Mouse (Mus musculus) stomach, embryonic 14.5 days (tissue): ENCODE measurements around the gene Lrriq4. TPM values are rescaled to one million over a fixed set of nuclear protein-coding genes. Genes with fewer than 3 reads are reported as not detected.

Source experiments
- ATAC-seq: fragments of 200-750 bp; cut with Nextera tagmentation; 2 replicates; pipeline ENCODE4 v1.8.0; 2017; ENCODE audit warnings: low read depth, moderate TSS enrichment; ENCODE audit not compliant: insufficient number of reproducible peaks, insufficient read depth, low FRiP score
- H3K27ac ChIP-seq: fragments of 300-500 bp; sonication (generic); 2 replicates; pipeline ENCODE4 v1.5.1; 2014; ENCODE audit warnings: mild to moderate bottlenecking, low read length, moderate library complexity, mixed read lengths
- H3K27me3 ChIP-seq: fragments of 300-500 bp; sonication (generic); 2 replicates; pipeline ENCODE4 v1.6.1; 2014; ENCODE audit warnings: low read length, control low read depth, mixed read lengths; ENCODE audit not compliant: control insufficient read depth, insufficient read depth
- H3K36me3 ChIP-seq: fragments of 300-500 bp; sonication (generic); 2 replicates; pipeline ENCODE4 v1.6.1; 2014; ENCODE audit warnings: mild to moderate bottlenecking, control low read depth, low read length, moderate library complexity, mixed read lengths; ENCODE audit not compliant: control insufficient read depth, insufficient read depth
- H3K4me1 ChIP-seq: fragments of 300-500 bp; sonication (generic); 2 replicates; pipeline ENCODE4 v1.6.1; 2014; ENCODE audit warnings: low read length, control low read depth, mixed read lengths; ENCODE audit not compliant: control insufficient read depth, insufficient read depth
- H3K4me2 ChIP-seq: fragments of 300-500 bp; sonication (generic); replicated peaks from 2 replicates; pipeline ENCODE4 v1.6.1; 2014; ENCODE audit warnings: low read depth, low read length, control low read depth
- H3K4me3 ChIP-seq: fragments of 300-500 bp; sonication (generic); 2 replicates; pipeline ENCODE4 v1.5.1; 2014; ENCODE audit warnings: low read depth, low read length, control low read depth
- H3K9ac ChIP-seq: fragments of 300-500 bp; sonication (generic); replicated peaks from 2 replicates; pipeline ENCODE4 v1.6.1; 2014; ENCODE audit warnings: low read depth, mild to moderate bottlenecking, control low read depth, low read length, moderate library complexity, mixed read lengths
- H3K9me3 ChIP-seq: fragments of 300-500 bp; sonication (generic); 2 replicates; pipeline ENCODE4 v1.6.1; 2016; ENCODE audit warnings: low read depth, low read length, control low read depth; ENCODE audit not compliant: control insufficient read depth
- WGBS: fragments of 180-500 bp; shearing (Covaris S2); extraction: QIAGEN DNeasy Blood & Tissue Kit; methylation state at CpG from one replicate; pipeline ENCODE4 v1.1.7; 2014; 5-methylcytosine and 5-hydroxymethylcytosine counted together
- polyA plus RNA-seq: library from polyadenylated mRNA; unstranded; fragments of >200 nt; fragmentation: Nextera tagmentation; extraction: Ambion mirVana; gene quantifications from 2 replicates; pipeline ENCODE4 v1.2.1, GENCODE M21; 2014

Gene Lrriq4
- polyA plus RNA-seq, 1 experiment from 2014 or later, result not detected

DNA sequence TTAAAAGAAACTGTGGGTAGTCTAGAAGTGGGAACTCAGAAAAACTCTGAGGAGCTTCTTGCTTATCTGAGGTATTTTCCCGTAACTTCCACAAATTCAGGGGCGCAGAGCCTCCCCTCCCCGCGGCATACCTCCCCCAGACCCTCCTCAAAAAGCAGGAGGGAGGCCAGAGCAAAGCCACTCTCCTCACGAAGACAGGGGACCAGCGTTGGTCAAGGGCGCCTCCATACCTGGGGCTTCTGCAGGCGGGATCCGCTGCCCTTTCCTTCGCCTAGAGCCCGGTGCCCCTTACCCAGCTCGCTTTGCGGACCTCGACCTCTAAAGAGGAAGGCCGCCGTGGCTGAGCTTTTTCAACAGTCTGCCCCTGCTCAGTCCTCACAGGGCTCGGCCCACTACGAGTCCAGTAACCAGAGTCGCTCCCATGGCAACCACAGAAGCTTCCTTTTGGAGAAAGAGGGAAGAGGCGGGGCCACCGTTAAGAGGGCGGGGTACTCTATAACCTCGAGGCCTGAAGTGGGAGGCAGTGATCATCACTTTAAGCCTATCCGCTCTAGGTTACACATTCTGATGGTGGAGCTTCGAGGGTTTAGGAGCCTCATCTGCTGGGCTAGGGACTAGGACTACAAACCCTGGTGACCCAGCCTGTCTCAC, 3.3 kb downstream of the Lrriq4 start, which contains the start of gene Lrrc34:
TSS of gene Lrrc34 (minus strand) at position 430 of the 651 bp plus-strand sequence.
- H3K4me3 ChIP-seq, result peak within 1 kb of the TSS; percentile 31
- no peaks in the 10 kb centered on the region; the same call in 1 of the 2 replicates for H3K4me1 ChIP-seq
- 0 out of 2 replicates have a peak within 1 kb of the TSS, but pooled peaks have one; percentile 25 for H3K9ac ChIP-seq
- H3K9me3 ChIP-seq, result no peaks in the 10 kb centered on the region
- WGBS, result 2% methylated on average over 25 of the region's 25 CpGs
- 0 out of 2 replicates have a peak, but pooled peaks cover 4% of the 10 kb centered on the region for H3K27me3 ChIP-seq
- H3K4me2 ChIP-seq, result peak within 1 kb of the TSS; percentile 72
- peak; percentile 84 for ATAC-seq
- H3K36me3 ChIP-seq, result no peaks in the 10 kb centered on the region
- H3K27ac ChIP-seq, result no peak within 1 kb of the TSS

DNA sequence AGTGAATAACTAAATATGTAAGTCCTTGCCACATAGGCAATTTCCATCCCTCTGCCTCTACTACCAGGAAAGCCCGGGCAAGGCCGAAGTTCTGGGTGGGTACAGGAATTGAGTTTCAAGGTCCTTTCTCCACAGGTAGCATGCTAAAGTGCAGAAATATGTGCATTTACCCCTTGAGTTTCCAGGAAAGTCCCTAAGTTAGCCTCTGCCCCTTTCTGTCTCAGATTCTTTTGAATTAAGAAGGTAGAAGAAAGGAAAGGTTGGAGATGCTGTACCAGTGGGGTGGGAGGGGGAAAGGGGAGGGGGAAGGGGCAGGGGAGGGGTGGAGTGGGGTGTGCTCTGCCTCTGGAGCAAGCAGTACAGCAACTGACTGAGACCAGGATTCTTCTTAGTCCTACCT, 4.2 kb downstream of the Lrriq4 start:
- 95% methylated on average over 2 of the region's 2 CpGs for WGBS

DNA sequence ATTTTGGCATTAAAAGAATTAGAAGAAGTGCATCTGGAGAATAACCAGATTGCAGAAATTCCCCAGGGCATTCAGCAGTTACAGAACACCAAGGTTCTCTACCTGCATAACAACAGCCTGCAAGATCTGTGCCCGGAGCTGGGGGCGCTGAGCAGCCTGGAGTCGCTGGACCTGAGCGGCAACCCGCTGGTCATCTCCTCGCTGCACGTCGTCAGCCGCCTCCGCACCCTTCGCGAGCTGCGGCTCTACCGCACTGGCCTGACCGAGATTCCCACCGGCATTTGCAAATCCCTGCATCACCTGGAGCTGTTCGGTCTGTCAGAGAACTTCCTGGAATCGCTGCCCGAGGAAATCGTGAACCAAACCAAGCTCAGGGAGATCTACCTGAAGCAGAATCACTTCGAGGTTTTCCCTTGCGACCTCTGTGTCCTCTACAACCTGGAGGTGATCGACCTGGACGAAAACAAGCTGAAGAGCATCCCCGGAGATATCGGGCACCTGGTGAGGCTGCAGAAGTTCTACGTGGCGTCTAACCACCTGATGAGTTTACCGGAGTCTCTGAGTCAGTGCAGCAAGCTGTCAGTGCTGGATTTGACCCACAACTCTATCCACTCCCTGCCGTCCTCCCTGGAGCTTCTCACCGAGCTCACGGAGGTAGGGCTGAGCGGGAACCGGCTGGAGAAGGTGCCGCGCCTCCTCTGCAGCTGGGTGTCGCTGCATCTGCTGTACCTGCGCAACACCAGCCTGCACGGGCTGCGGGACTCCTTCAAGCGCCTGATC, 5.9 kb downstream of the Lrriq4 start:
- no peaks in the 10 kb centered on the region for H3K9me3 ChIP-seq
- H3K27me3 ChIP-seq, result 0 out of 2 replicates have a peak, but pooled peaks cover 4% of the 10 kb centered on the region
- no peaks in the 10 kb centered on the region; the same call in 1 of the 2 replicates for H3K4me1 ChIP-seq
- peak overlapping the region; percentile 34 for H3K4me3 ChIP-seq
- H3K9ac ChIP-seq, result peak overlapping the region; percentile 3; the same call in 1 of the 2 replicates
- 1% methylated on average over 41 of the region's 41 CpGs for WGBS
- H3K27ac ChIP-seq, result no peak overlapping the region
- H3K4me2 ChIP-seq, result peak overlapping the region; percentile 74
- 0 out of 2 replicates have a peak, but pooled peaks have one; percentile 59 for ATAC-seq
- no peaks in the 10 kb centered on the region for H3K36me3 ChIP-seq

More for the DNA sequence above, 4.2 kb downstream of the Lrriq4 start:
- Histone ChIP-seq H3K27ac (no peak overlapping the region), H3K9me3 (no peaks in the 10 kb centered on the region), H3K4me1 (no peaks in the 10 kb centered on the region; the same call in 1 of the 2 replicates), H3K4me2 (no peak overlapping the region), H3K27me3 (0 out of 2 replicates have a peak, but pooled peaks cover 4% of the 10 kb centered on the region), H3K9ac (no peak overlapping the region), H3K4me3 (no peak overlapping the region), H3K36me3 (no peaks in the 10 kb centered on the region)
- ATAC-seq, result no peak

DNA sequence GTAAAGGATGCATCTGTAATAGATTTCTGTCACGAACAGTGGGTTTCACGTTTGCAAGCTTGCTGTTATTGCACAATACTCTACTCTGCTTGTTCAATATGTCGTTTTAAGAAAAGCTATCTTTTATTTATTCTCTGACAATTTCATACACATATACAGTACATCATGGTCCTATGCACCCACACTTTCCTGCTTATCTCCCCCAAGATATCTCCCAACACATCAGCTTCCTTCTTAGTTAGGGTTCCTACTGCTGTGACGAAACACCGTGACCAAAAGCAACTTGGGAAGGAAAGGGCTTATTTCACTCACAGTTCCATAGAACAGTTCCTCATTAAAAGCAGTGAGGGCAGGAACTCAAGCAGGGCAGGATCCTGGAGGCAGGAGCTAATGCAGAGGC, 11.6 kb downstream of the Lrriq4 start:
- 82% methylated on average over 5 of the region's 5 CpGs for WGBS

DNA sequence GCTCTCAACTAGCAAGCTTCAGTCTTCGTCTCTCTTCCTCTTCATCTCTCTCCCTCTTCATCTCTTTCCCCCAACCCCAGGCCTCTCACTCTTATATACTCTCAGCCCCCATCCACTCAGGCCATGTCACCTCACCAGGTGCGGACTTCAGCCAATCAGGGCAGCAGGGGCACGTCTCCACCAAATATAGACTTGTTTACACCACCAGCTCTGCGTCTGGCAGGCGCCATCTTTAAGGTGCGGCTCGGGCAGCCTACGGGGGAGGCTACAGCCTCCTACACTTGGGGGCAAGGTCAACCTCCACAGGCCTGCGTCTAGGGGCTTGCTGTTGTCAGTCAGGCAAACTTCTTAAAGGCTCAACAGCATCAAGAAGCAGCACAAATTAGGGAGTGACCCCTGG, 14.2 kb downstream of the Lrriq4 start:
- H3K27me3 ChIP-seq, result no peaks in the 10 kb centered on the region
- H3K4me1 ChIP-seq, result no peaks in the 10 kb centered on the region
- H3K27ac ChIP-seq, result no peak overlapping the region
- H3K9ac ChIP-seq, result no peak overlapping the region
- H3K4me3 ChIP-seq, result no peak overlapping the region
- 81% methylated on average over 9 of the region's 9 CpGs for WGBS
- no peak for ATAC-seq
- H3K4me2 ChIP-seq, result no peak overlapping the region
- no peaks in the 10 kb centered on the region for H3K36me3 ChIP-seq
- no peaks in the 10 kb centered on the region for H3K9me3 ChIP-seq

More for the DNA sequence above, 11.6 kb downstream of the Lrriq4 start:
- H3K9ac ChIP-seq, result no peak overlapping the region
- no peak for ATAC-seq
- H3K27me3 ChIP-seq, result no peaks in the 10 kb centered on the region
- H3K4me1 ChIP-seq, result no peaks in the 10 kb centered on the region
- no peak overlapping the region for H3K4me3 ChIP-seq
- H3K4me2 ChIP-seq, result no peak overlapping the region
- H3K9me3 ChIP-seq, result no peaks in the 10 kb centered on the region
- H3K27ac ChIP-seq, result no peak overlapping the region
- no peaks in the 10 kb centered on the region for H3K36me3 ChIP-seq

DNA sequence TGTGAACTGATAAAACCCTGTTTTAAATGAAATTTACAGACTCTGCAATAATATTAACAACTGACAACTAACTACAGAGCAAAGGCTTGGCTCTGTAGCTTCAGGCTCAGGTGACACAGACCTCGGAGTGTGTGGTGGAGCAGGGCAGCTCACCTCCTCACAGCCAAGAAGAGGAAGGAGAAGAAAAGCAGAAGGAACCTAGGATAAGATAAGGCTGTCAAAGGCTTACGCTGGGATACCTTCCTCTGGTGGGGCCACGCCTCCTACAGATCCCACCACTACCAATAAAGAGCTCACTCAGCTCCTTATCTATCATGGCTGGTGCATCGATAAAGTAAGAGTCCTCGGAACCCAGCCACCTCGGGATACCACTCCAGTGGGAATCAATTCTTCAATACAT, 38.9 kb downstream of the Lrriq4 start:
- H3K36me3 ChIP-seq, result no peaks in the 10 kb centered on the region
- H3K4me3 ChIP-seq, result no peak overlapping the region
- H3K9ac ChIP-seq, result no peak overlapping the region
- H3K4me1 ChIP-seq, result no peaks in the 10 kb centered on the region
- H3K27me3 ChIP-seq, result no peaks in the 10 kb centered on the region
- H3K4me2 ChIP-seq, result no peak overlapping the region
- 66% methylated on average over 6 of the region's 6 CpGs for WGBS
- no peaks in the 10 kb centered on the region for H3K9me3 ChIP-seq
- no peak overlapping the region for H3K27ac ChIP-seq
- ATAC-seq, result no peak

DNA sequence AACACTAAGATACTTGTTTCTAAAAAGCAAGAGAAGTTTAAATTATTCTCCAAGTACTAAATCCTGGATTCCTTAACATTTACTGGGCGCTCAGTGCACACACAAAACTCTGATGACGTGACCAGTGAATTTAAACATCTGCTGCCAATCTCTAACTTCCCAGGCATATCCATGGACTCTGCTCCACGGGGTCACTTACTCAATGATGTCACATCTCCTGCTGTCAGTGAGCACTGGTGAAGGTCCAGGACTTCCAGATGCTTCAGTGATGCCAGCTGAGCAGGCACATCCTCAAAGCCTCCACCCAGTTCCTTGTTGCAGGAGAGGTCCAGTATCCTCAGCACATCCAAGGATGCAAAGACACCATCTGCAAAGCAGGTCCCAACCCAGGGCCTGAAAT, 42.9 kb downstream of the Lrriq4 start:
- H3K27me3 ChIP-seq, result no peaks in the 10 kb centered on the region
- no peak overlapping the region for H3K27ac ChIP-seq
- H3K4me1 ChIP-seq, result no peaks in the 10 kb centered on the region
- WGBS, result 75% methylated on average over 3 of the region's 3 CpGs
- H3K4me3 ChIP-seq, result no peak overlapping the region
- H3K4me2 ChIP-seq, result no peak overlapping the region
- no peak overlapping the region for H3K9ac ChIP-seq
- no peaks in the 10 kb centered on the region for H3K36me3 ChIP-seq
- no peaks in the 10 kb centered on the region for H3K9me3 ChIP-seq
- ATAC-seq, result no peak

DNA sequence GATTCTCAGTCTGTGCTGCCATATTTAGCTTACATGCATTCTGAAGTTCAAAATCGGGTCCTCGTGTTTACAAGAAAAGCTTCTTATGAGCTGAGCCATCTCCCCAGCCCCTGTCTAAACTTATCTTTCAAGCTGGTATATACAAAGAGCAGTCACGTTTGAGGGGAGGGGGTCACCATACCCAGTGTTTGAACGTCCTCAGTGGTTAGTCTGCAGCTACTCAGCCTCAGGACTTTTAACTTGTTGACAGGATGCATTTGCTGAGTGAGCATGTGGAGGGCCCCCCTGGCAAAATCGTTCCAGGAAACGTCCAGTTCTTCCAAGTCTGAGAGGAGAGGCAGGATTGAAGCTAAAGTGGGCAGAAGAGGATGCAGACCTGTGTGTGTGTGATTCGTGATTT, 46.7 kb downstream of the Lrriq4 start:
- ATAC-seq, result no peak

More for the DNA sequence above, 46.7 kb downstream of the Lrriq4 start:
- H3K27me3 ChIP-seq, result no peaks in the 10 kb centered on the region
- H3K4me3 ChIP-seq, result no peak overlapping the region
- H3K4me2 ChIP-seq, result no peak overlapping the region
- WGBS, result 44% methylated on average over 7 of the region's 7 CpGs
- no peak overlapping the region for H3K9ac ChIP-seq
- H3K27ac ChIP-seq, result no peak overlapping the region
- H3K36me3 ChIP-seq, result no peaks in the 10 kb centered on the region
- no peaks in the 10 kb centered on the region for H3K9me3 ChIP-seq
- no peaks in the 10 kb centered on the region for H3K4me1 ChIP-seq
